Mouse (Mus musculus): ENCODE measurements around the gene Atxn10.

Atxn10 gene

GRCm38 (mm10) chr15:85469401-85469800, 133.4 kb downstream of the Atxn10 start:
- DNase-seq (ENCODE audit: low spot score in 2 of 2): no peak

DNA sequence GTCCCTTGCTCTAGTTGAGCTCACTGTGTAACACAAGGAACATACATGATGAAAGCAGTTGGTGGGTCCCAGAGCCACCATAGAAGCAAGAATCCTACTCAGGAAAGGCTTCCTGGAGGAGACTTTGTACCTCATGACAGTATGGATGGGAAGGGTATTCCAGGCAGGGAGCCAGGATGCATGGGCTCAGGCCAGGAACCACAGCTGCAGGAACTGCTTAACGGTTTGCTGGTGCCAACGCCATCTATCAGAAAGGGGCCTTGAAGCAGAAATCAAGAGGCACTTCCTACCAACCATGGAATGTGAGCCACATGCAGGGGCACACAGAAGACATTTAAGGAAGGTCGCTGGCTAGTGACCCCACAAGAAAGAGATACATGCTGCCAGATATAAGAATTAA, 138.7 kb downstream of the Atxn10 start:
- no peak for DNase-seq (ENCODE audit: low spot score in 2 of 2)

GRCm38 (mm10) chr15:85477584-85477983, 141.5 kb downstream of the Atxn10 start:
- DNase-seq (ENCODE audit: low spot score in 2 of 2): no peak

- no peak for DNase-seq (ENCODE audit: low spot score in 2 of 2)
Measured at GRCm38 (mm10) chr15:85479365-85479764, 143.3 kb downstream of the Atxn10 start.

DNA sequence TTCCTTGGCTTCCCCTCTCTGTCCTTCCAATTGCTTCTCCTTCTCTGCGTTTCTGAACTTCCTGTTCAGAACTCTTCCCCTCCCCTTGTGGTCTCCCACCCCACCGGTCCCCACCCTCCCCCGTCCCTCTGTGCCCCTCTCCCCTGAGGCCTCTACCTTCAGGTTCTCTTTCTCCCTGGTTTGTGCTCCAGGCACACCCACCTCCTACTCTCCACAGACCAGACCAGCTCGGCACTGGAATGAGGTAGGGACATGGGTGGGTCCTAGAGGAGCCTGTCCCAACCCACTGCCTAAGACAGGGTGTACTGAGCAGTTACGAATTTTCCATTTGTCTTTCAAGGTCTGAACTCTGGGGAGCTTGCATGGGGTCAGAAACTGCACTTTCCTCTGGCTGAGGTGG, 143.9 kb downstream of the Atxn10 start:
- no peak for DNase-seq (ENCODE audit: low spot score in 2 of 2)

DNA sequence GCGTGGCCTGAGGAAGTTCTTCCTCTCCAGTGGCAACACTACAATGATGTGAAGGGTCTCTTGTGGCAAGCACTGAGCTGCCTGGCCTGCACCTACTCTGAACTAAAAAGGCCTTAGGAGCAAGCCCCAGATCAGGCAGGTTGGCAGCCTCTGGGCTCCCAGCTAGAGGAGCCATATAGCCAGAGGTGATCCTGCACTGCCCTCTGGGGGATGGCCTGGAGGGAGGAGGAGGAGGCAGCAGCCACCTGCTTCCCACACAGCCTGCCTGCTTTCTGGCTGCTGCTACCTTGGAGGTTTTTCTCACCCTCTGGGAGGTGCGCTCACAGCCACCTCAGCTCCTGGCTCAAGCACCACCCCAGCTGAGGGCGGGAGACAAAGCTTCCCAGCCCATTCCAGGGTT, 144.6 kb downstream of the Atxn10 start:
- no peak for DNase-seq (ENCODE audit: low spot score in 2 of 2)

DNA sequence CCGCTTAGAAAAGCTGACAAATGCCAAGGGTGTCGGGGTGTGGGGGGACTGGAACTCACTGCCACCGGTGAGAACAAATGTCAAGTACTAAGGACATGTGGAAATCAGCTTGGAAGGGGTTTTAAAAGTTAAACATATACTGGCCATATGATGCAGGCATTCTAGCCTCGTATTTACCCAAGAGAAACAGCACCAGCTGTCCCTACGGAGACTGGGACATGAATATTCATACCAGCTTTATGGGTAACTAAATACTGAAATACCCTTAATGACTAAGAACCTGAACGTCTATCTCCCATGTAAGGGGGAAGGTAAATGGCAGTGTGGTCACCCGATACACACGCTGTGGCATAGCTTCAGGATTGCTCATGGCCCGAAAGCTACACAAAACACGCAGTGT, 152.9 kb downstream of the Atxn10 start:
- no peak for DNase-seq (ENCODE audit: low spot score in 2 of 2)

GRCm38 (mm10) chr15:85489751-85490150, 153.7 kb downstream of the Atxn10 start:
- no peak for DNase-seq (ENCODE audit: low spot score in 2 of 2)

DNA sequence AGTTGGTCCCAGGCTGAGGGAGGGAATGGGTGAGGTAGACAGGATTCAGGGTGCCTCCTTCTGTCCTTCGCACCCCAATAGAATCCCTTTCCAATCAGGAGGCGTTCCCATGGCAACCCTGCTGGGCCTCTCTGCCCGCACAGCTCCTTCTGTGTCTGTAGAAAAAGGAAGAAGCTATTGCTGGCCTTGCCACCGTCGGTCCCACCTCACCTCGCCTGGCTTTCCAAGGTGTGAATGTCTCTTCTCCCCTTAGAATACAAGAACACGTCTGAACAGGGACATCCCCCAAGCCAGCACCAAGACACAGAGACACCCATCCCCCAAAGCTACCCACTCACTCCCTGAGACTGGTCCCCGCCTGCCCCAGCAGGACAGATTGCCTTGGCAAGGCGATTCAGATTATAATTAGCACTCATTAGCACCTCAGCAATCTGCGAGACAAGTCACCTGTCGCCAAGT, 158.1 kb downstream of the Atxn10 start:
- DNase-seq (ENCODE audit: low spot score in 2 of 2): peak; percentile 79 to 85

DNA sequence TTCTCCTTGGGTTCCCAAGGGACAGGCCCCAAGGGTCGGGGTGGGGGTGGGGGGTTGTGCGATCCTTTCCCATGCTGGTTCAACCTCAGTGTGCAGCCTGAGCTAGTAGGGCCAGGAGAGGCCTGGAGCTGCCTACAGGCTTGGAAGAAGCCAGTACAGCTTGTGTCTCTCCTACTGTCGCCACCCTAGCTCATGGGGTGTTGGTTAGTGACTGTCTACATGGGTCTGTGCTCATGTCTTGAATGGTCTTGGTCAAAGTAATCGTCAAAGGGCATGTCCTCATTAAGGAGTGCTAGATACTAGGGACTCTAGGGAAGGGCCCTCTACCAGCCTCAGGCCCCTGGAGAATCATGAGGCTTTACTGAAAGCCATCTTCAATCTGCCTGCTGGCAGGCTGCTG, 161.5 kb downstream of the Atxn10 start:
- DNase-seq (ENCODE audit: low spot score in 2 of 2): no peak

GRCm38 (mm10) chr15:85497981-85498475, 162.0 kb downstream of the Atxn10 start:
- DNase-seq (ENCODE audit: low spot score in 2 of 2): no peak

GRCm38 (mm10) chr15:85500267-85500666, 164.2 kb downstream of the Atxn10 start:
- DNase-seq (ENCODE audit: low spot score in 2 of 2): no peak

DNA sequence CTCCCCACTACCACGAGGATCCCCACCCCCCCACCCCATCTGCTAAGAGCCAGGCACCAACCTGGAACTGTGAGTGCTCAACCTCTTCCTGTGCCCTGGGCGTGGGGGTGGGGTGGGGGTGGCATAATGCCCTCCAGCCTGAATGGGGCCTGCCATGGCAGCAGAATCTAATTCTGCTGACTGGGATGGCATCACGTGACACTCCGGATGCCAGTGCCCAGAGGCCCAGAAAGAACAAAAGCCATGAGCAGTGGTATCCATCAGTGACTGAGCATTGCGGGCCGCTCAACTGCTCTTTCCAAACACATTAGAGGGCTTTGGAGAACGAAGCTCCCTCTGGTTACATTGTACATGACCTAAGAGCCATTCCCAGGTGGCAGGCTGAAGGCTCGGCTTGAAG, 167.1 kb downstream of the Atxn10 start, which contains the start of gene 7530416G11Rik:
7530416G11Rik (minus strand) TSS at position 101 of the 400 bp plus-strand sequence.
- DNase-seq (ENCODE audit: low spot score in 2 of 2): no peak

GRCm38 (mm10) chr15:85505118-85505925, 169.3 kb downstream of the Atxn10 start:
- DNase-seq (ENCODE audit: low spot score in 2 of 2): no peak

- no peak for DNase-seq (ENCODE audit: low spot score in 2 of 2)
Measured at GRCm38 (mm10) chr15:85506680-85507079, 170.6 kb downstream of the Atxn10 start.

GRCm38 (mm10) chr15:85507370-85508014, 171.4 kb downstream of the Atxn10 start:
- no peak for DNase-seq (ENCODE audit: low spot score in 2 of 2)
